8 mouse cellular contexts compared by ENCODE assay signal in genomic region chr12:15535822-15536221, GRCm38 (mm10).
DNase-seq lines count a peak whose midpoint lies in the region; ATAC-seq lines count a peak whose summit lies in the region.

No protein-coding gene starts in this region.

- DNase-seq in adrenal gland, postnatal 10 days, result peak; percentile 89
- DNase-seq in embryonic facial prominence, embryonic 11.5 days (ENCODE audit: low spot score), result peak; percentile 86
- DNase-seq in heart, embryonic 10.5 days (ENCODE audit: low spot score), result peak; percentile 83
- DNase-seq in layer of hippocampus, adult 9-10 months (ENCODE audit: low spot score), result peak; percentile 79
- peak; percentile 79 to 87 for DNase-seq in lung, postnatal 4 days
- DNase-seq in right cerebral cortex, adult 18-20 months, result peak; percentile 83
- peak; percentile 54 for DNase-seq in urinary bladder, postnatal 10 days (ENCODE audit: low spot score)

- no peak overlapping the region for H3K27ac ChIP-seq in embryonic facial prominence, embryonic 11.5 days (replicated peaks; ENCODE audit: low read depth, low read length)
- H3K27ac ChIP-seq in heart, embryonic 10.5 days, result no peak overlapping the region

- no peaks in the 10 kb centered on the region for H3K4me1 ChIP-seq in embryonic facial prominence, embryonic 11.5 days (ENCODE audit: control insufficient read depth, insufficient read depth, low read length)
- H3K4me1 ChIP-seq in heart, embryonic 10.5 days, result no peaks in the 10 kb centered on the region

- H3K4me3 ChIP-seq in embryonic facial prominence, embryonic 11.5 days (ENCODE audit: low read depth, low read length), result no peak overlapping the region
- H3K4me3 ChIP-seq in heart, embryonic 10.5 days, result no peak overlapping the region

- H3K4me2 ChIP-seq in embryonic facial prominence, embryonic 11.5 days (ENCODE audit: low read depth, low read length), result no peak overlapping the region

- H3K36me3 ChIP-seq in embryonic facial prominence, embryonic 11.5 days (replicated peaks; ENCODE audit: control insufficient read depth, insufficient read depth, low read depth, low read length), result no peaks in the 10 kb centered on the region
- H3K36me3 ChIP-seq in heart, embryonic 10.5 days, result no peaks in the 10 kb centered on the region

- H3K9ac ChIP-seq in embryonic facial prominence, embryonic 11.5 days (replicated peaks; ENCODE audit: low read length), result no peak overlapping the region

- no peaks in the 10 kb centered on the region for H3K9me3 ChIP-seq in embryonic facial prominence, embryonic 11.5 days (replicated peaks; ENCODE audit: control insufficient read depth, low read length)
- no peaks in the 10 kb centered on the region for H3K9me3 ChIP-seq in heart, embryonic 10.5 days

- ATAC-seq in CD4-positive, CD25-positive, alpha-beta regulatory T cell, adult 4 months, result peak; percentile 88
- ATAC-seq in embryonic facial prominence, embryonic 11.5 days (replicated peaks; ENCODE audit: insufficient number of reproducible peaks, low FRiP score, low TSS enrichment, low read depth), result no peak

- H3K27me3 ChIP-seq in embryonic facial prominence, embryonic 11.5 days (ENCODE audit: control insufficient read depth, insufficient read depth, low read length), result no peaks in the 10 kb centered on the region
- H3K27me3 ChIP-seq in heart, embryonic 10.5 days (ENCODE audit: insufficient read depth, poor library complexity, severe bottlenecking), result no peaks in the 10 kb centered on the region

- WGBS in embryonic facial prominence, embryonic 11.5 days, result 8% methylated on average over 6 of the region's 6 CpGs
- WGBS in heart, embryonic 10.5 days, result 11% methylated on average over 6 of the region's 6 CpGs
